Mouse (Mus musculus): ENCODE data around the gene Dennd6a.
A peak's percentile ranks its signal among the peaks of the same experiment; 100 is the strongest.
"Not testable (repeated sequence)": the region's sequence is repeated elsewhere in the genome, so short reads cannot be mapped to it uniquely, and the experiment has no call there.

The Dennd6a gene

GRCm38 (mm10) chr14:26639961-26640360 is 66.3 kb downstream of the Dennd6a start:
- DNase-seq (ENCODE audit: extremely low spot score): no peak

- no peak for DNase-seq (ENCODE audit: extremely low spot score)
Measured at GRCm38 (mm10) chr14:26643006-26643624, 69.5 kb downstream of the Dennd6a start.

- no peak for DNase-seq (ENCODE audit: extremely low spot score)
Measured at GRCm38 (mm10) chr14:26645989-26646650, 72.5 kb downstream of the Dennd6a start.

GRCm38 (mm10) chr14:26647811-26648210 is 74.2 kb downstream of the Dennd6a start:
- DNase-seq (ENCODE audit: extremely low spot score): no peak

DNA sequence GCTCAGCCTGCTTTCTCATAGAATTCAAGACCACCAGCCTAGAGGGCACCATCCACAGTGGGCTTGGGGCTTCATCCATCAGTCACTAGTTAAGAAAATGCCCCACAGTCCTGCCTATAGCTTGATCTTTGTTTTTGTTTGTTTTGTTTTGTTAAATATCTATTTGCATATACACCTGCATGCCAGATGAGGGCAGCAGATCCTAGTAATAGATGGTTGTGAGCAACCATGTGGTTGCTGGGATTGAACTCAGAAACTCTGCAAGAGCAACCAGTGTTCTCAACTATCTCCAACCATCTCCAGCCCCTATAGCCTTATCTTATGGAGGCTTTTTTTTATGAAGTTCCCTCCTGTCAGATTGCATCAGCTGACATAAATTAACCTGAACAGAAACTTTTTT is 78.2 kb downstream of the Dennd6a start:
- no peak for DNase-seq (ENCODE audit: extremely low spot score)

- no peak for DNase-seq (ENCODE audit: extremely low spot score)
Measured at GRCm38 (mm10) chr14:26658178-26658577, 84.5 kb downstream of the Dennd6a start.

DNA sequence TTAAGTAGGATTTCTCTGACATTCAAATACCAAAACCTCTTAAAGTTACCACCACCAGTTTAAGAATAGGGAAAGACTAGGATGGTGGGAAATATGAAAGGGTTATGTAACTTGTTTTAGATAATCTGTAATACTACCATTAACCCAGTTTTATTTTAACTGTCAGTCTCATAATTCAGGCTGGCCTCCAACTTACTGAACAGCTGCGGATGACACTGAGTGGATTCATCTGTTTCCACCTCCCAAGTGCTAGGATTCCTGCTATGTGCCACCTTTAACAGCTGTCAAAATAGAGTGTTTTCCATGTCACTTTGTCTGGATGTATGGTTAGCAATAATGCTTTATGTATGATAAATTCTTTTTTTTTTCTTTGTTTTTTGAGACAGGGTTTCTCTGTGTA is 86.6 kb downstream of the Dennd6a start:
- DNase-seq (ENCODE audit: extremely low spot score): no peak

GRCm38 (mm10) chr14:26662016-26662415 is 88.4 kb downstream of the Dennd6a start:
- no peak for DNase-seq (ENCODE audit: extremely low spot score)

- DNase-seq (ENCODE audit: extremely low spot score): no peak
Measured at GRCm38 (mm10) chr14:26662488-26662887, 88.8 kb downstream of the Dennd6a start.

GRCm38 (mm10) chr14:26663851-26664250 is 90.2 kb downstream of the Dennd6a start:
- no peak for DNase-seq (ENCODE audit: extremely low spot score)

DNA sequence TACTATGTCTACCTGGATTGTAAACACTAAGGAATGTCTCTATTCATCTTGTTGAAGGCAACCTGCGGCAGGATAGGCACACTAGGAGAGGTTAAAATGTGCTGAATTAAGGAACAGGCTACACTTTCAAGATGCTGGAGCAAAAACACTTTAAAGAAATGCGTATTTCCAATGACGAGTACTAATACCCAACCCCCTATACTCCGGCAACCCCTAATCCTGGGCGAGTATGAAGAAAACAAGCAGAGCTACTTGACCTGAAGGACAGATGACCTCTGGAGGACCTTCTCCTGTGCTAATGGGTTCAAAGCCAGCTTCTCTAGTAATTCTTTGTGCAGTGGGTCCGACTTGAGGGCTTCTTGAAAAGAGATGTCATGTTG is 94.3 kb downstream of the Dennd6a start:
- DNase-seq (ENCODE audit: extremely low spot score): no peak

DNA sequence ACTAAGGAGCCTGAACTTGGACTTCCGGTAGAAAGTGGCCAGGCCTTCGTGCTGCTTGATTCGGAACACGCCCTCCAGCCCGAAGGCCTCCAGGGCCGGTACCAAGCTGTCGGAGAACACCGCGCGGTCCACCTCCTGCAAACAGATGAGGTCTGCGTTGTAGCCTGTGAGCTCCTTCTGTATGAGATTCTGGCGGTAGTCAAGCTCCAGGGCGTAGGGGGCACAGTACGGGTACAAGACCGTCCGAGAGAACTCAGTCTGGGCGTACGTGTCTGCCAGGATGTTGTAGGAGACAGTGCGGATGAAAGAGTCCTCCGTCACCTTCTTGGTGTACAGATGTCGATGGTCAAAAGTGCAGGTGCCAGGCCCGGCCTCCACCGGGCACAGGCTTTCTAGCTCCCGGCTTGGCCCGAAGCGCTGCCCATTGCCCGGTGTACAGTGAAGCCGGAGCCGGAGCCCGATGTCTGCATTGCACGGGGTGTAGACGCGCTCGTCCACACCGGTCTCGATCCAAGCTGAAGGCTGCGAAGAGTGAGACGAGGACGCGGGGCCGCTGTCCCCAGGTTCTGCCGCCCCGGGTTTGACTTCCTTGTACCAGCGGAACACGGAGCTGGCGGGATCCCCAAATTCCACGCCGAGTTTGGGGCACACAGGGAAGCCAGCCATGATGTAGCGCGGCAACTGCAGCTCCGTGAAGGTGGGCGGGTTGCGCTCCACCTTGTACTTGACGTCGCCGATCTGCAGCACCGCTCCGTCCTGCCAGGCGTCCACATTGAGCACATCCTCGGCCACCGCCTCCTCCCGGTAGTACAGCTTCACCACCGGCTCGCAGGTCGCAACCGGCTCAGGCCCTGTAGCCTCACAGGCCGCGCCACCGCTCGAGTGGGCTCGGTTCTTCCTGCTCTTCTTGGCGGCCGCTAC is 95.0 kb downstream of the Dennd6a start:
- DNase-seq (ENCODE audit: extremely low spot score): peak; percentile 32

DNA sequence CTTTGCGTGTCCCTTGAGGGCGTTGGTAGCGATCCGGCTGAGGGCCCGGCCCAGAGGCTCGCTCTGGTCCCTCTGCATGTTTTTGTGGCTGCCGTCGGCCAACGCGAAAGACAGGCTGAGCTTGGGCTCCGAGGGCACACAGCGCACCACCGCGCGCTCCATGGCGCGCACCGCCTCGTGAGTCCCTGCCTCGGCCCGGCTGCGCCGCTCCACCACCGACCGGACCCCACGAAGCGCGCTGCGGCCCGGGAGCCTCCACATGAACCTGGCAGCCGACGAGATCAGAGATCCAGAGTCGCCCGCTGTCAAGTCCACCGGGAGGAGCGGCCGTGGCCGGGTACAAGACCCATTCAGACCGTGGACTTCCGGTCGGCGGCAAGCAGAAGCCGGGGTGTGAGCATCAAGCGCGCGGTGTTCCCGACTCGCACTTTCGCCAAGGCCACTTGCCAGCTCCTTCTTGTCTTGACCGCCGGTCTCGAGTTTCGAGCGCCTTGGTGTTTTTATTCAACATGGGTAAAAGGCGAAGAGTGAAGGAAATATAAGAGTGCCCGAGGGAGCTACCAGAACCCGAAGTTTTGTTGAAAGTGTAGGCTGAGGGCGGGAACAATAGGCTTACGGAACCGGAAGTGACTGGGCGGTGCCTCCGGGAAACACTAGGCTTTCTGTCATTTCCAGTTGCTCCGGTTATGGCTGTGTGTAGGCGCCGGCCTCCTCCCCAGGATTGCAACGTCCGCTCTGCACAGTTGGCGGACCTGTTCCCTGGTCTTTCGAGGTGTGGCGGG is 95.8 kb downstream of the Dennd6a start, which contains the start of gene Pde12:
Gene Pde12, minus strand, starts transcription at position 592 of the 782 bp plus-strand sequence.
- DNase-seq (ENCODE audit: extremely low spot score): peak; percentile 90

DNA sequence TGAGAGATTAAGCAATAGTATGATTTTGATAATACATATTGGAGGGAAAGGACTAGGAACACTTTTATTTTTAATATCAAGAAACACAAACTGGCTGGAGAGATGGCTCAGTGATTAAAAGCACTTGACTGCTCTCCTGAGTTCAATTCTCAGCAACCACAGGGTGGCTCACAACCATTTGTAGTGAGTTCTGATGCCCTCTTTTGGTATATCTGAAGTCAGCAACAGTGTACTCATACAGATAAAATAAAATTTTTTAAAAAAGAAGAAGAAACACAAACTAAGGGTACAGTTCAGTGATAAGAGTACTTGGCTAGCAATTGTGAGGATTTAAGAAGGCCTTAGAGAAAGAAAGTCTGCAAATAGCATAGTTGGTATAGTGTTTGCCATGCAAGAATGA is 97.3 kb downstream of the Dennd6a start:
- DNase-seq (ENCODE audit: extremely low spot score): no peak

DNA sequence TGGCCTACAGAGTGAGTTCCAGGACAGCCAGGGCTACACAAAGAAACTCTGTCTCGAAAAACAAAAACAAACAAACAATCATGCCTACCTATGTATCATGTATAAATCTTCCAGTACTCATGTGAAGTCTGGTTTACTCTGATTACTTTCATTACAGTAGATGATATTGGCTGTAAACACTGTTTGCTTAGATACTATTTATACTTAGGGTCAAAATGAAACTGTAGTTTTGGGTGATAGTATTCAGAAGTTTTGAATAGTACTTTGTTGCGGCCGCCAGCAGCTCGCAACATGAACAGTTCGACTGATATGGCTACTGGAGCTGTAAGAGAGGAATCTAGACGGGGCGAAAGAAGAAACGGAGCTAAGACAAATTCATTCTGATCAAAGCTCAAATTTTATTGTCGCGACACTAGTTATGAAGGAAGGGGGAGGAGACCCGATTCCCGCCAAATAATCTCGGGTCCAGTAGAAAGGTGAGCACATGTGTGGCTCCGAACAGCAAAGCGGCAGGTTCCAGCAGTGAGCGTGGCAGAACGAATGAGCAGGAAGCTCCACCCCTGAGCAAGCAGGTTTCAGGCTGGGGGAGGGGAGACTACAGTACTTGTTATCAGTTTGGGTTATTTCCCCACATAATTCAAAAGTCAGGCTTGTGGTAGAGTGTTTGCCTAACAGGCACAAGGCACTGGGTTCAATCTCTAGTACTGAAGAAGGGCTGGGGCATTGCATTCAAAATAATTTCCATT is 98.4 kb downstream of the Dennd6a start:
- DNase-seq (ENCODE audit: extremely low spot score): not testable (repeated sequence)

GRCm38 (mm10) chr14:26674476-26675169 is 101.0 kb downstream of the Dennd6a start:
- DNase-seq (ENCODE audit: extremely low spot score): not testable (repeated sequence)

GRCm38 (mm10) chr14:26675371-26675770 is 101.7 kb downstream of the Dennd6a start:
- peak; percentile 15 for DNase-seq (ENCODE audit: extremely low spot score)

DNA sequence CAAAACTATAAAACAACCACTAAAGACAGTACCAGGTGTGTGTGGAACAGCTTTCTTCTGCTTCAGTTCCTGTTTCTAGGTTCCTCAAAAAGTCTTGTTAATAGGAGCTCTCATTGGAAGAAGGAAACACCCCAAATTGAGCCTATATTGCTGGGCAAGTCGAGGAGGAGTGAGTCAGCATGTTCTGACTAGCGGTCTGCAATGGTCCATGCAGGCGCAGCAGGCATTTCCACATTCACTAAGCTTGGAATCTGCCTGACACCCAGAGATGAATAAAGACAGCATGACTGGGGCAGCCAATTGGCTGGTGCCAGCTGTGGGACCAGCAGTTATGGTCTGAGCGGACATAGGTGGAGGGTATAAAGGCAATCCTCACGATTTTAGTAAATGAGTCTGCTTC is 102.1 kb downstream of the Dennd6a start:
- no peak for DNase-seq (ENCODE audit: extremely low spot score)

Data from embryo, embryonic 9.5 days (tissue).